Mouse (Mus musculus) heart, adult 2 months (tissue): ENCODE results near the gene Opn5.

ENCODE experiments used
- CTCF ChIP-seq: fragments of 200-600 bp; IDR thresholded peaks from 2 replicates; pipeline ENCODE4 v1.8.1; 2022; ENCODE audit warnings: antibody characterized with exemption, mild to moderate bottlenecking, moderate library complexity
- EP300 ChIP-seq: fragments of 200-500 bp; IDR thresholded peaks from 2 replicates; pipeline ENCODE4 v1.6.1; 2011; ENCODE audit warnings: low read depth, low read length, control low read depth; ENCODE audit not compliant: insufficient read depth
- POLR2A ChIP-seq: fragments of 200-500 bp; IDR thresholded peaks from 2 replicates; pipeline ENCODE4 v1.6.1; 2011; ENCODE audit warnings: mild to moderate bottlenecking, low read depth, low read length, control low read depth; ENCODE audit not compliant: insufficient read depth

- TF ChIP-seq POLR2A = no peak
- TF ChIP-seq CTCF = no peak
- no peak for TF ChIP-seq EP300
Observed at GRCm38 (mm10) chr17:42573786-42574185, 37.4 kb downstream of the Opn5 start.
